Mouse (Mus musculus) lung, adult 2 months (tissue): ENCODE measurements around the gene Nckap1l.

Experiments used
- CTCF ChIP-seq: fragments of 200-500 bp; IDR thresholded peaks from 2 replicates; pipeline ENCODE4 v1.5.1; 2011; ENCODE audit warnings: mild to moderate bottlenecking, low read length, control low read depth; ENCODE audit not compliant: insufficient read depth
- POLR2A ChIP-seq: fragments of 200-500 bp; IDR thresholded peaks from 2 replicates; pipeline ENCODE4 v1.6.1; 2011; ENCODE audit warnings: low read depth, mild to moderate bottlenecking, control low read depth, low read length, borderline replicate concordance; ENCODE audit errors: extremely low read depth

GRCm38 (mm10) chr15:103486658-103487057 is 33.1 kb downstream of the Nckap1l start:
- TF ChIP-seq POLR2A (no peak), CTCF (no peak)
